Mouse (Mus musculus): ENCODE measurements around the gene Npas2.

DNA sequence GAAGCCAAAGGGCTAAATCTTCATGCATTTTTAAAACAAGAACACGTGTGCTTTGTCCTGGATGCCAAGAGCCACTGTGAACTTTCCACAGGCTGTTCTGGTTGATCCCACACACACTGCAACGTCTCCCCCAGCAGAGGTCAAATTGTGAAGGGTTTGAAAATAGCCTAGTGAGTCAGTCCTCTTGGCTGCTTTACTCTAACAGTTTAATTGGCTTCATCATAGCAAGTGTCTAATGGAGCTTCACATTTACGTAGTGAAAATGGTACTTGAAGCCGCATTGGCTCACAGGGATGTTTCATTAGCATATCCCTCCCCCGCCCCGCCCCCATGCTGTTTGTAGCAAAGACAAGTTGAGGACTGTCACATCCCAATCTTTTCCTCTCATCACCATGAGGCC lies 2.6 kb downstream of the Npas2 start:
- TF ChIP-seq CTCF (IDR thresholded peaks at IDR 0.05; ENCODE audit: low read depth, low read length) (no peak), POLR2A (IDR thresholded peaks at IDR 0.05; ENCODE audit: insufficient read depth, low read length) (no peak)

Data from ES-Bruce4 (cell line).